Mouse (Mus musculus) left cerebral cortex, postnatal 36 days (tissue): ENCODE results near the gene Atp5mpl. TPM values are rescaled to one million over a fixed set of nuclear protein-coding genes. Genes with fewer than 3 reads are reported as not detected.

Source experiments
- DNase-seq, 2 experiments: peaks; one replicate each; pipeline ENCODE4 v3.0.0; 2021 to 2022; ENCODE audit warnings: low spot score in 2 of 2, mixed read lengths in 1 of 2
- intact Hi-C: fragments of 180-260 bp; cut with DNase I; formaldehyde crosslinking; loops from one replicate; pipeline ENCODE4 v1.15.1; 2025
- total RNA-seq, 2 experiments: library from RNA; stranded (reverse); gene quantifications; 2 replicates each; pipeline ENCODE4 v1.2.3; 2021

Gene Atp5mpl
- total RNA-seq, 2 experiments from 2014 or later: 339 to 346 TPM

- intact Hi-C loops: no loop called here
- peak; percentile 48 to 71 for DNase-seq
These were observed 46.7 kb downstream of the Atp5mpl start for GRCm38 (mm10) chr12:111920046-111920445.

- no peak for DNase-seq
- intact Hi-C loops: no loop called here
These were observed 50.1 kb downstream of the Atp5mpl start for GRCm38 (mm10) chr12:111916514-111917217.

- no peak for DNase-seq
- intact Hi-C loops: no loop called here
These were observed 51.0 kb downstream of the Atp5mpl start for GRCm38 (mm10) chr12:111915781-111916180.

DNA sequence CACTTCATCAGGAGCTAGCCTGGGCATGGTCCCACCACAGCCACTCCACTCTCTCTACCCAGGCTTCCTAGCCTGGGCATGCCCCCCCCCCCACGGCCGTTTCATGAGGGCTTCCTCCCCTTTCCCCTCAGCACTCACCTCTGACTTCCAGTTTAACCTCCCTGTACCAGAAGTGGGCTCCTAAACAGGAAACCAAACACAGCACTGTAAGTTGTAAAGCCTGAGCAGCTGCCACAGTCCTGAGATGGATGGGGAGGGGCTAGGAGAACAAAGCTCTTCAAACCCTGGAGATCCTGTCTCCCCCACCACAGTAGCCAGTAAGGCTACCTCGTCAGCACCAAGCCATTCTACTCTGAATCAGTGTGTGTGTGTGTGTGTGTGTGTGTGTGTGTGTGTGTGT is 52.7 kb downstream of the Atp5mpl start:
- DNase-seq: no peak
- intact Hi-C loops: no loop called here

DNA sequence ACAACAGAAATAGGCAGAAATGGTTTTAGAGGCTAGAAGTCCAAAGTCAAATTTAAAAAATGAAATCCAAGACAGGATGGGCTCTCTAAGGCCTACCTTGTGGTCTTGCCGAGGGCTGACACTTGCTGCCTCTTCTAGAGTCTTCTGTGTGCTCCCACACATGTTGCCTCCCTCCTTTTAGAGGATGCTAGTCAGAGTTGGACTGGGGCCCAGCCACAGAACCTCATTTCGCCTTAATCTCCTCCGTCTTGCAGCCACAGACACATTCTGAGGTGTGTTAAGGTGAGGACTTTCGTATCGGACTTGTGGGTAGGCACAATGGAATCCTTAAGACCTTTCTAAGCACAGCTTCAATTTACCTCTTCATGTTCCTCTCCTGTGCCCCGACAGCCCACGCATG is 54.0 kb downstream of the Atp5mpl start:
- no peak for DNase-seq
- intact Hi-C loops: no loop called here

DNA sequence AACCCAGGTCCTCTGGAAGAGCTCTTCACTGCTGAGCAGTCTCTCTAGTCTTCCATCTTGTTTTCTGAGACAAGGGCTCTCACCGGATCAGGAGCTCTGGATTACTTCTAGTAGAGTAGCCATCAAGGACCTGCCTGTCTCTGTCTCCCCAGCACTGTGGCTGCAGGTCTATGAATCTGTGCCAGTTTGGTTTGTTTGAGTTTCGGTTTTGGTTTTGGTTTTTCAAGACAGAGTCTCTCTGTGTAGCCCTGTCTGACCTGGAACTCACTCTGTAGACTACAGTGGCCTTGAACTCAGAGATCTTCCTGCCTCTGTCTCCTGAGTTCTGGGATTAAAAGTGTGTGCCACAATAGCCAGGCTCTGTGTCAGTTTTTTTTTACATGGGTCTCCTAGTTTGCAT is 55.0 kb downstream of the Atp5mpl start:
- no peak for DNase-seq
- intact Hi-C loops: no loop called here

Other genes with a start within 250 kb of the Atp5mpl start
- gene Klc1, start 208.1 kb downstream of the Atp5mpl start, total RNA-seq: 100 to 1,000 TPM; 783 to 837 TPM
- 1 to 10 TPM; 4.6 TPM for gene Xrcc3, start 153.1 kb downstream of the Atp5mpl start, total RNA-seq
- 10 to 100 TPM; 22.8 to 23.1 TPM for gene Zfyve21, start 152.8 kb downstream of the Atp5mpl start, total RNA-seq
- gene Ppp1r13b, start 58.9 kb downstream of the Atp5mpl start, total RNA-seq: 10 to 100 TPM; 60.8 to 65.6 TPM
- under 1 TPM in 1 of 2 experiments, not detected in 1; 0.39 TPM for gene Tdrd9, start 4.6 kb upstream of the Atp5mpl start, total RNA-seq
- under 1 TPM in 1 of 2 experiments, not detected in 1; 0.32 TPM for gene Rd3l, start 14.3 kb upstream of the Atp5mpl start, total RNA-seq
- 1 to 10 TPM; 2.4 to 4.5 TPM for gene Aspg, start 139.7 kb upstream of the Atp5mpl start, total RNA-seq
- 1 to 10 TPM; 5.1 to 5.3 TPM for gene Kif26a, start 179.2 kb upstream of the Atp5mpl start, total RNA-seq